Mouse (Mus musculus): ENCODE results near the gene Hspb1. TPM values are rescaled to one million over a fixed set of nuclear protein-coding genes. Genes with fewer than 3 reads are reported as not detected.
A peak's percentile ranks its signal among the peaks of the same experiment; 100 is the strongest.

Gene Hspb1
- polyA plus RNA-seq, 1 experiment from 2014 or later, result 0.23 TPM

DNA sequence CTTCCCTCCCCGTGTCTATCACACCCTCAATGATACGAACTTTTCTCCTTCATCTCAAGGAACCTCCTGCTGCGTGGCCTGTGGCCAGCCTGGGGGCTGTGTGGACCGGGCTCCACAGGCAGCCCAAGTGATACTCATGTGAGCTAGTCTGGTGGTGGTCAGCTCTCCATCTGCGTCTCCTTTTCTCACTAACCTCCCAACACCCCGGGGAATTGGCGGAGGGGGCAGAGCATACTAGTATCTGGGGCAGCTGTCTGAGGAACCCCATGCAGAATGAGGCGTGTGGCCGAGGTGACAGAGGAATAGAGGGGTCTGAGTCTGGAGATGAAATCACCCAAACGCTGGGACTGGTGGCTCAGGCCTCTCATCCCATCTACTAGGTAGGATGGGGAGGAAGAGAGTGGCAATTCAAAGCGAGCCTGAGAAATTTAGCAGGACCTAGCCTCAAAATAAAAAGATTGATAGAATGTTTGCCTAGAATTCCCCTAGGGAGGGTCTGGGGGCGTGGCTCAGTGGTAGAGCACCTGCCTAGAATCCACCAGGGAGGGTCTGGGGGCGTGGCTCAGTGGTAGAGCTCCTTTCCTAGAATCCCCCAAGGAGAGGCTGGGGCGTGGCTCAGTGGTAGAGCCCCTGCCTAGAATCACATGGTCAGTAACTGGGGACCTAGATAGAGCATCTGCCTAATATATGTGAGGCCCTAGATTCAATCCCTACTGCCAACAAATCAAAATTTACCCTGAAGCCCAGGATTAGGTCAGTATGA lies 17.9 kb upstream of the Hspb1 start:
- Histone ChIP-seq H3K27ac (no peak overlapping the region), H3K36me3 (ENCODE audit: inconsistent target) (no peaks in the 10 kb centered on the region), H3K79me2 (ENCODE audit: inconsistent target) (no peaks in the 10 kb centered on the region), H3K4me3 (ENCODE audit: inconsistent target) (no peak overlapping the region)
- 73% methylated on average over 14 of the region's 14 CpGs for WGBS (ENCODE audit: missing documents)

DNA sequence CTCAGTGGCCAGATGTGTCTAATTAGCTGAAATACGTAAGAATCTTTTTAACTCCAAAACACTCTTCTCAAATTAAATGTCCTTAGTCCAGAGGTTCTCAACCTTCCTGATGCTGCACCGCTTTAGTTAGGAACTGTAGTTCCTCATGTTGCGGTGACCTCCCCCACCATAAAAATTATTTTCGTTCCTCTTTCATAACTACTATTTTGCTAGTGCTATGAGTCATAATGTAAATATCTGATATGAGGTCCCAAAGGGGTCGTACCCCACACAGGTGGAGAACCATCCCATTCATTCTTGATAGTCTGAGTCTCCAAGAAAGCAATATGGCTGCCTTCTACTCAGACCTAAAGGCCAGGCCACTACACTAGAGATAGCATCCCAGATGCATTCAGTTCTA lies 17.2 kb upstream of the Hspb1 start:
- no peaks in the 10 kb centered on the region for H3K36me3 ChIP-seq (ENCODE audit: inconsistent target)
- no peak overlapping the region for H3K4me3 ChIP-seq (ENCODE audit: inconsistent target)
- 19% methylated on average over 5 of the region's 5 CpGs for WGBS (ENCODE audit: missing documents)
- no peaks in the 10 kb centered on the region for H3K79me2 ChIP-seq (ENCODE audit: inconsistent target)
- H3K27ac ChIP-seq, result no peak overlapping the region

- 5% methylated on average over 16 of the region's 16 CpGs for WGBS (ENCODE audit: missing documents)
- Histone ChIP-seq H3K79me2 (ENCODE audit: inconsistent target) (no peaks in the 10 kb centered on the region), H3K4me3 (ENCODE audit: inconsistent target) (no peak overlapping the region), H3K27ac (no peak overlapping the region), H3K36me3 (ENCODE audit: inconsistent target) (no peaks in the 10 kb centered on the region)
Observed at GRCm38 (mm10) chr5:135872996-135873395, 14.7 kb upstream of the Hspb1 start.

GRCm38 (mm10) chr5:135873753-135874152 lies 14.0 kb upstream of the Hspb1 start:
- 82% methylated on average over 9 of the region's 9 CpGs for WGBS (ENCODE audit: missing documents)

DNA sequence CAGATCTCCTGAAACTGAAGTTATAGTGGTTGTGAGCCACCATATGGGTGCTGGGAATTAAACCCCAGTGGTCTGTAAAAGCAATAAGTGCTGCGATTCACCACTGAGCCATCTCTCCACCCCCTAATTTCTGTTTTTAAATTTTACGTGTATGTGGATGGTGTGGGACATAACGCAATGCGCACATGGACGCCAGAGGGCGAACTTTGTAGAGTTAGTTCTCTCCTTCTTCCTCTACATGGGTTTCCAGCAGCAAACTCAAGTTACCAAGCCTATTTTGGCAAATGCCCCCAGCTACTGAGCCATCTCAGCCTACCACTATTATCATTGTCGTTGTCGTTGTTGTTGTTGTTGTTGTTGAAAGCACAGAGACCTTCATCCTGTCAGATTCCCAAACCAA lies 10.5 kb upstream of the Hspb1 start:
- Histone ChIP-seq H3K36me3 (ENCODE audit: inconsistent target) (no peaks in the 10 kb centered on the region), H3K4me3 (ENCODE audit: inconsistent target) (no peak overlapping the region), H3K27ac (no peak overlapping the region), H3K79me2 (ENCODE audit: inconsistent target) (no peaks in the 10 kb centered on the region)
- 13% methylated on average over 8 of the region's 8 CpGs for WGBS (ENCODE audit: missing documents)

More at GRCm38 (mm10) chr5:135873753-135874152, 14.0 kb upstream of the Hspb1 start:
- H3K4me3 ChIP-seq (ENCODE audit: inconsistent target), result no peak overlapping the region
- H3K27ac ChIP-seq, result no peak overlapping the region
- no peaks in the 10 kb centered on the region for H3K36me3 ChIP-seq (ENCODE audit: inconsistent target)
- no peaks in the 10 kb centered on the region for H3K79me2 ChIP-seq (ENCODE audit: inconsistent target)

DNA sequence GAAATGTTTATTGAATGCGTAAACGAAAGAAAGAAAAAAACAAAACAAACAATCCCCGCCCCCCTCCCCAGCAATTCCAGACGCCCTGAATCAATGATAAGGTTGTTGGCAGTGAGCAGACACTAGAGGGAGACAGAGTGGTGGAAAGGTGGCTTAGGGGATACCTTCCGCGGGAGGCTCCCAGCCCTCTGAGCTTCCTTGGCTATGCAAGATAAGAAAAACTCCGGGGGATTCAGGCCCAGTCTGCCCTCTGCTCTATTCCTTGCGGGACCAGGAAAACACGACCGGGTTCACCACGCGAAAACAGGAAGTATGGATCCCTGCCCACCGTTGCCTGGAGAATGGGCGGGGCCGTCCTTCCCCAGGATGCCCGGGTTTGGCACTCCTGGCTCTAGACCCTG lies 9.9 kb upstream of the Hspb1 start:
- no peaks in the 10 kb centered on the region for H3K79me2 ChIP-seq (ENCODE audit: inconsistent target)
- 4% methylated on average over 16 of the region's 16 CpGs for WGBS (ENCODE audit: missing documents)
- no peaks in the 10 kb centered on the region for H3K36me3 ChIP-seq (ENCODE audit: inconsistent target)
- no peak overlapping the region for H3K27ac ChIP-seq
- peak overlapping the region; percentile 16; the same call in 1 of the 2 replicates for H3K4me3 ChIP-seq (ENCODE audit: inconsistent target)

DNA sequence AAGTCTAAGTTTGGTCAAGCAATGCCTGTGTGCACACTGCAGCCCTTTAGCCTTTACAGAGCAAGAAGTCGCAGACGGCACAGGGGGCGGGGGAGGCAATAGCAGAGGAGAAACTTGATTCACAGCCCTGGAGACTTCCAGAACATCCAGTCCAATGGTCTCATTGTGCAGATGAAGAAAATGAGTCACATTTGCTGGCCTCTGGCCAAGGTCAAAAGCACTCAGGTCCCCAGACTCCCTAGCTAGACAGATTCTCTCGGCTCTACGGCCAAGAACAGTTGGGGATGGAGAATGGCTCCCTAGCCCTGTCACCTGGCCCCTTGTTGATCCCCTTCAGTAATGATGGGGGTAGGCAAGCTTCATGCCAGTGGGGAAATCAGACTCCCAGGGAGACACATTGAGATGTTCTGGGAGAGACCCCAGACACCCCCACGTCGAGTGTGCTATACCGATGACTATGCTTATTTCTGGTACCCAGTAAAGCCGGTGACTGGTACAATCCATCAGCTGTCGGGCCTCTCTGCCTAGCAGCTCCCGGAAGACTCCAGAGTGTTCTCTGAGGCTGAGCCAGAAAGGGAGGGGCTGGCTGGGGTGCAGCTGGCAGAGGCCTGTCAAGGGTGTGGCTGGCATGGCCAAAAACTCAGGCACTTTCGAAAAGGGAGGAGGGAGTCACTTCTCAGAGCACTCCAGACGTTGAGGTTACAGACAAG lies 8.1 kb upstream of the Hspb1 start:
- 37% methylated on average over 13 of the region's 13 CpGs for WGBS (ENCODE audit: missing documents)
- H3K4me3 ChIP-seq (ENCODE audit: inconsistent target), result no peak overlapping the region
- H3K27ac ChIP-seq, result no peak overlapping the region
- no peaks in the 10 kb centered on the region for H3K36me3 ChIP-seq (ENCODE audit: inconsistent target)
- no peaks in the 10 kb centered on the region for H3K79me2 ChIP-seq (ENCODE audit: inconsistent target)

DNA sequence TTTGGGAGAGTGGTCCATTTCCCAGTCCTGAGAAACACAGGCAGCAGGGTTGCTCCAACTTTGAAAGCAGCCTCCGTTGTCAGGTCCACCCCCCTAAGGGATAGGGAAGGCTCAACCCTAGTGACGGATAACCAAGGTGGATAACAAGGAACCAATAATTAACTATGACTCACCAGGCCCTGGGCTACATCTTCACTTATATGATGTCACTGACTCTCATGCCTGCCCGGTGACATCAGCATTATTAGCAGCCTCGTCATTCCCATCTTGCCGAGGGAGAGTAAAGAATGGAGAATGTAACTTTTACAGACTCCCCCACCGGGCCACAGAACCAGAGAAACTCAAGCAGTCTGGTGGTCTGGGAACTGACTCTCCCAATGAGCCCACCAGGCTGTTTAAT lies 3.1 kb upstream of the Hspb1 start:
- H3K4me3 ChIP-seq (ENCODE audit: inconsistent target), result no peak overlapping the region
- no peak overlapping the region for H3K27ac ChIP-seq
- H3K36me3 ChIP-seq (ENCODE audit: inconsistent target), result no peaks in the 10 kb centered on the region
- WGBS (ENCODE audit: missing documents), result 85% methylated on average over 6 of the region's 6 CpGs
- no peaks in the 10 kb centered on the region for H3K79me2 ChIP-seq (ENCODE audit: inconsistent target)

GRCm38 (mm10) chr5:135888405-135889215 lies 891 bp downstream of the Hspb1 start:
- H3K79me2 ChIP-seq (ENCODE audit: inconsistent target), result no peaks in the 10 kb centered on the region
- 8% methylated on average over 26 of the region's 30 CpGs for WGBS (ENCODE audit: missing documents)
- no peak overlapping the region for H3K27ac ChIP-seq
- H3K4me3 ChIP-seq (ENCODE audit: inconsistent target), result no peak overlapping the region
- H3K36me3 ChIP-seq (ENCODE audit: inconsistent target), result no peaks in the 10 kb centered on the region

DNA sequence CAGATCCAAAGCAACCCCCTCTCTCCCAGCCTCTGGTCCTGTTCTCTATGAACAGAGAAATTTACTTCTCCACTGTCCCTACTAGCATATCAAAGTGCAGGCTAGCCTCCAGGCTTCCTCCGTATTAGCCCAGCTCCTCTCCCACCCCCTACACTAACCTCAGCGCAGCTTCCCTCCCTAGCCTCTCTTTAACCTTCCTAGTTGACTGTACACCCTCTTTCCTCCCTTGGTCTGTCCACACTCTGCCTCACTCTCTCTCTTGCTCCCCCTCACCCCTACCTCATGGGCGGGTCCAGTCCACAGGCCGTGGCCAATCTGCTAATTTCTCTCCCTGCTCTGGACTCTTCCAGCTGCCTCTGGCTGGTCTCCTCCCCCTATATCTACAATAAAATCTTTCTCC lies 2.6 kb downstream of the Hspb1 start:
- no peak overlapping the region for H3K27ac ChIP-seq
- 44% methylated on average over 4 of the region's 4 CpGs for WGBS (ENCODE audit: missing documents)
- H3K4me3 ChIP-seq (ENCODE audit: inconsistent target), result no peak overlapping the region
- H3K36me3 ChIP-seq (ENCODE audit: inconsistent target), result no peaks in the 10 kb centered on the region
- H3K79me2 ChIP-seq (ENCODE audit: inconsistent target), result no peaks in the 10 kb centered on the region

DNA sequence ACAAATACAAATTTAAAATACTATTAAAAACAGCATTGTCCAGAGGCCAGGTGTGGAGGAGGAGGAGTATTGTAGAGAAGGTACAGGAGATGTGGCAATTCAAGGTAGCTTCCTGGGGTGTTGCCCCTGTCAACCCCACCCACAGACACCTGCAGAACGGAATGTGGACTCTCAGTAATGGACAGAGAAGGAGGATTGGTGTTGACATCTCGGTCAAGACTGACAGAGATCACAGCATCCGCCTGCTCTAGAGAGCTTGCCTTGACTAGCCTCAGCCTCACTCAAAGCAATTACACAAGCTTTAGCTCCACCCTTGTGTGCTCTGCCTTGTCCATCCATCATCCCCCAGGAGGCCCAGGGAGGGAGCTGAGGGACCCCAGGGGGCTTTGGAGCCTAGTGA lies 3.2 kb downstream of the Hspb1 start:
- Histone ChIP-seq H3K36me3 (ENCODE audit: inconsistent target) (no peaks in the 10 kb centered on the region), H3K79me2 (ENCODE audit: inconsistent target) (no peaks in the 10 kb centered on the region)

GRCm38 (mm10) chr5:135892589-135893351 lies 5.1 kb downstream of the Hspb1 start:
- H3K36me3 ChIP-seq (ENCODE audit: inconsistent target), result no peaks in the 10 kb centered on the region
- 63% methylated on average over 9 of the region's 9 CpGs for WGBS (ENCODE audit: missing documents)
- H3K79me2 ChIP-seq (ENCODE audit: inconsistent target), result no peaks in the 10 kb centered on the region
- H3K27ac ChIP-seq, result no peak overlapping the region
- H3K4me3 ChIP-seq (ENCODE audit: inconsistent target), result no peak overlapping the region

More for the DNA sequence above, 3.2 kb downstream of the Hspb1 start:
- Histone ChIP-seq H3K4me3 (ENCODE audit: inconsistent target) (no peak overlapping the region), H3K27ac (no peak overlapping the region)
- 63% methylated on average over 3 of the region's 3 CpGs for WGBS (ENCODE audit: missing documents)

DNA sequence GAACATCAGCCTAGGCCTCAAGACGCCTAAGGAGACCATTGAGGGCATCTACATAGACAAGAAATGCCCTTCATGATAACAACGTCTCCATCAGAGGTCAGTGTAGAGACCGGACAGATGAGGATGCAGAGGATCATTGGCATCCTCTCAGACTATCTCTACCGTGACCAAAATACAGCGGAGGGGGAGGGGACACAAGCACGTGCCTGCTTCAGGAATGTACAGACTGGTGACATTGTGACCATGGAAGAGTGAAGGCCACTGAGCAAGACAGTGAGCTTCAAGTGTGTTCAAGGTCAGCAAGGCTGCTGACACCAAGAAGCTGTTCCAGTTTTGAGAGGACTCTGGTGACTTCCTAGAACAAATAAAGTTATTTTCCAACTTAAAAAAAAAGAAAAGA lies 7.2 kb downstream of the Hspb1 start:
- H3K4me3 ChIP-seq (ENCODE audit: inconsistent target), result no peak overlapping the region
- H3K36me3 ChIP-seq (ENCODE audit: inconsistent target), result no peaks in the 10 kb centered on the region
- WGBS (ENCODE audit: missing documents), result 91% methylated on average over 6 of the region's 6 CpGs
- no peaks in the 10 kb centered on the region for H3K79me2 ChIP-seq (ENCODE audit: inconsistent target)
- no peak overlapping the region for H3K27ac ChIP-seq

DNA sequence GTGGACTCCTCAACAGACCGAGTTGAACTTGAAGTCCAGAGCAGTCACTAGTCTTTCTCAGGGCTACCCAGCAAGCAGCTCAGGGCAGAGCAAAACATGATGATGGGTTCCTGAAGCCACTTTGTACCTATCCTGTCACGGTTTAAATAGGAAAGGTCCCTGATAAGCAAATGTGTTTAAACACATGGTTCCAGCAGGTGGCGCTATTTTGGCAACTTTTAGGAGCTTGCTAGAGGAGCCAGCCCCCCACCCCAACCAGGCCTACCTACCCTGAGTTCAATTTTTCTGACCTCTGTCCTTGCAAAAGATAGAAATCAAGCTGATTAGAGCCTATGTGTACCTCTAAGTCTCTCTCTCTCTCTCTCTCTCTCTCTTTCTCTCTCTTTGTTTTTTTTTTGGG lies 10.3 kb downstream of the Hspb1 start:
- 26% methylated on average over 3 of the region's 3 CpGs for WGBS (ENCODE audit: missing documents)
- no peaks in the 10 kb centered on the region for H3K79me2 ChIP-seq (ENCODE audit: inconsistent target)
- no peak overlapping the region for H3K27ac ChIP-seq
- H3K4me3 ChIP-seq (ENCODE audit: inconsistent target), result no peak overlapping the region
- H3K36me3 ChIP-seq (ENCODE audit: inconsistent target), result no peaks in the 10 kb centered on the region

Data from macrophage (primary cell).